8 mouse cellular contexts compared by ENCODE assay signal in genomic region chr1:177339207-177339787, GRCm38 (mm10).
A peak's percentile ranks its signal among the peaks of the same experiment; 100 is the strongest.
DNase-seq lines count a peak whose midpoint lies in the region; ATAC-seq and TF ChIP-seq lines count a peak whose summit lies in the region.
"Not testable (repeated sequence)": the region's sequence is repeated elsewhere in the genome, so short reads cannot be mapped to it uniquely, and the experiment has no call there.

No protein-coding gene starts in this region.

- in situ Hi-C loops in CH12.LX (cut with MboI; ENCODE audit: low pct_ligation_motif_present, low pct_unique_long_range_greater_than_20kb, low sequenced_read_pairs) = not testable (repeated sequence)

- H3K36me3 ChIP-seq in CH12.LX (replicated peaks in 1 of 2; ENCODE audit: control insufficient read depth in 1 of 2, insufficient read depth in 1 of 2, low read length in 1 of 2); embryonic facial prominence, embryonic 14.5 days (ENCODE audit: control insufficient read depth, insufficient read depth, low read length); hindbrain, embryonic 13.5 days; kidney, postnatal 0 days (ENCODE audit: insufficient read depth, low read length); liver, embryonic 14.5 days (replicated peaks; ENCODE audit: control insufficient read depth, insufficient read depth, low read depth); midbrain, embryonic 12.5 days; small intestine, adult 2 months (ENCODE audit: control insufficient read depth, insufficient read depth, low read length): not testable (repeated sequence)

- ATAC-seq in embryonic facial prominence, embryonic 14.5 days (ENCODE audit: low read depth); hindbrain, embryonic 13.5 days (ENCODE audit: low FRiP score); kidney, postnatal 0 days (replicated peaks; ENCODE audit: low FRiP score, low read depth); liver, embryonic 14.5 days (ENCODE audit: insufficient read depth): not testable (repeated sequence)
- ATAC-seq in midbrain, embryonic 12.5 days (ENCODE audit: low FRiP score, low read depth) = 0 out of 2 replicates have a peak, but pooled peaks have one; percentile 1

- H3K4me2 ChIP-seq in CH12.LX (ENCODE audit: insufficient read depth, low read depth, poor library complexity, severe bottlenecking) = peak overlapping the region; percentile 84; the same call in 1 of the 2 replicates
- peak overlapping the region; percentile 81 for H3K4me2 ChIP-seq in embryonic facial prominence, embryonic 14.5 days (ENCODE audit: low read depth, low read length)
- peak overlapping the region; percentile 63 for H3K4me2 ChIP-seq in hindbrain, embryonic 13.5 days
- peak overlapping the region; percentile 60 for H3K4me2 ChIP-seq in kidney, postnatal 0 days (ENCODE audit: low read length)
- peak overlapping the region; percentile 62 for H3K4me2 ChIP-seq in liver, embryonic 14.5 days (ENCODE audit: low read depth)
- H3K4me2 ChIP-seq in midbrain, embryonic 12.5 days (replicated peaks) = peak overlapping the region; percentile 54

- H3K27ac ChIP-seq in CH12.LX (ENCODE audit: insufficient read depth, low read depth); embryonic facial prominence, embryonic 14.5 days (replicated peaks; ENCODE audit: low read depth, low read length); kidney, postnatal 0 days; liver, embryonic 14.5 days; small intestine, adult 2 months (ENCODE audit: insufficient read depth, low read depth, low read length): not testable (repeated sequence)
- H3K27ac ChIP-seq in hindbrain, embryonic 13.5 days = peak overlapping the region; percentile 79
- H3K27ac ChIP-seq in midbrain, embryonic 12.5 days (replicated peaks) = peak overlapping the region; percentile 92

- TF ChIP-seq RAD21 in CH12.LX (IDR thresholded peaks at IDR 0.05; ENCODE audit: low read depth, low read length) = not testable (repeated sequence)

- TF ChIP-seq EP300 in CH12.LX (IDR thresholded peaks at IDR 0.05; ENCODE audit: low read length); liver, embryonic 14.5 days (IDR thresholded peaks at IDR 0.05; ENCODE audit: low read depth): not testable (repeated sequence)

- dilution Hi-C loops in CH12.LX (cut with MboI; ENCODE audit: extremely low pct_ligation_motif_present, extremely low pct_unique_long_range_greater_than_20kb, low sequenced_read_pairs) = not testable (repeated sequence)

- DNase-seq in CH12.LX (ENCODE audit: extremely low read depth); embryonic facial prominence, embryonic 14.5 days (ENCODE audit: low spot score); kidney, postnatal 0 days (ENCODE audit: low spot score); liver, embryonic 14.5 days (ENCODE audit: low read depth in 3 of 3, low spot score in 3 of 3): not testable (repeated sequence)
- peak; percentile 69 for DNase-seq in heart, adult 11 months

- not testable (repeated sequence) for H3K9me3 ChIP-seq in CH12.LX (replicated peaks; ENCODE audit: low read length); embryonic facial prominence, embryonic 14.5 days (ENCODE audit: control insufficient read depth, low read length); hindbrain, embryonic 13.5 days; kidney, postnatal 0 days (replicated peaks; ENCODE audit: low read length); liver, embryonic 14.5 days (ENCODE audit: control insufficient read depth, low read length); midbrain, embryonic 12.5 days

- not testable (repeated sequence) for H3K27me3 ChIP-seq in CH12.LX (replicated peaks); embryonic facial prominence, embryonic 14.5 days (replicated peaks; ENCODE audit: control insufficient read depth, insufficient read depth, low read length); hindbrain, embryonic 13.5 days; kidney, postnatal 0 days (ENCODE audit: insufficient read depth, low read length); liver, embryonic 14.5 days (ENCODE audit: control insufficient read depth, insufficient read depth, low read length); midbrain, embryonic 12.5 days; small intestine, adult 2 months (ENCODE audit: control insufficient read depth, insufficient read depth, low read length)

- 61% methylated on average over 11 of the region's 13 CpGs for WGBS in embryonic facial prominence, embryonic 14.5 days
- 63% methylated on average over 12 of the region's 13 CpGs for WGBS in hindbrain, embryonic 13.5 days
- WGBS in kidney, postnatal 0 days = 64% methylated on average over 11 of the region's 13 CpGs
- WGBS in liver, embryonic 14.5 days (ENCODE audit: insufficient replicate concordance) = 56% methylated on average over 11 of the region's 13 CpGs
- 50% methylated on average over 11 of the region's 13 CpGs for WGBS in midbrain, embryonic 12.5 days
- 64% methylated on average over 11 of the region's 13 CpGs for WGBS in small intestine, adult 2 months

- H3K4me1 ChIP-seq in CH12.LX (ENCODE audit: control insufficient read depth in 1 of 2, insufficient read depth in 2 of 2) = peaks cover 2 to 17% of the 10 kb centered on the region in 2 experiments; a peak in 3 of 4 replicates
- not testable (repeated sequence) for H3K4me1 ChIP-seq in embryonic facial prominence, embryonic 14.5 days (ENCODE audit: control insufficient read depth, insufficient read depth, low read length); kidney, postnatal 0 days (replicated peaks; ENCODE audit: insufficient read depth, low read length); liver, embryonic 14.5 days (replicated peaks; ENCODE audit: control insufficient read depth in 2 of 2, insufficient read depth in 2 of 2, low read length in 1 of 2); small intestine, adult 2 months (ENCODE audit: control insufficient read depth, insufficient read depth, insufficient read length, low read length)
- peaks cover 20% of the 10 kb centered on the region for H3K4me1 ChIP-seq in hindbrain, embryonic 13.5 days (replicated peaks)
- peaks cover 33% of the 10 kb centered on the region for H3K4me1 ChIP-seq in midbrain, embryonic 12.5 days

- H3K79me2 ChIP-seq in CH12.LX (replicated peaks; ENCODE audit: control insufficient read depth, extremely low read depth, insufficient read depth, poor library complexity, severe bottlenecking) = not testable (repeated sequence)

- TF ChIP-seq POLR2A in CH12.LX (IDR thresholded peaks at IDR 0.05; ENCODE audit: low read depth, low read length); small intestine, adult 2 months (IDR thresholded peaks at IDR 0.05; ENCODE audit: low read depth, low read length): not testable (repeated sequence)

- not testable (repeated sequence) for H3K9ac ChIP-seq in CH12.LX (ENCODE audit: insufficient read depth, low read depth); liver, embryonic 14.5 days (replicated peaks)
- peak overlapping the region; percentile 70 for H3K9ac ChIP-seq in embryonic facial prominence, embryonic 14.5 days (ENCODE audit: low read depth, low read length)
- H3K9ac ChIP-seq in hindbrain, embryonic 13.5 days = peak overlapping the region; percentile 72
- peak overlapping the region; percentile 49 for H3K9ac ChIP-seq in kidney, postnatal 0 days (ENCODE audit: low read depth, low read length)
- peak overlapping the region; percentile 46 for H3K9ac ChIP-seq in midbrain, embryonic 12.5 days (replicated peaks)

- H3K4me3 ChIP-seq in CH12.LX (replicated peaks in 1 of 3; ENCODE audit: low read depth in 2 of 3, low read length in 2 of 3, poor library complexity in 1 of 3) = not testable (repeated sequence)
- peak overlapping the region; percentile 52 for H3K4me3 ChIP-seq in embryonic facial prominence, embryonic 14.5 days (ENCODE audit: low read depth, low read length)
- peak overlapping the region; percentile 39 for H3K4me3 ChIP-seq in hindbrain, embryonic 13.5 days
- H3K4me3 ChIP-seq in kidney, postnatal 0 days (replicated peaks; ENCODE audit: low read depth, low read length) = peak overlapping the region; percentile 35
- H3K4me3 ChIP-seq in liver, embryonic 14.5 days (ENCODE audit: insufficient read depth in 1 of 2, low read depth in 2 of 2, low read length in 2 of 2) = peak overlapping the region; percentile 45 to 57
- H3K4me3 ChIP-seq in midbrain, embryonic 12.5 days = peak overlapping the region; percentile 37
- H3K4me3 ChIP-seq in small intestine, adult 2 months (ENCODE audit: low read depth, low read length) = peak overlapping the region; percentile 84

- TF ChIP-seq CTCF in CH12.LX (conservative IDR thresholded peaks at IDR 0.05 in 1 of 2, IDR thresholded peaks at IDR 0.05 in 1 of 2; ENCODE audit: low read depth in 2 of 2, low read length in 2 of 2); kidney, postnatal 0 days (IDR thresholded peaks at IDR 0.05; ENCODE audit: low read depth); liver, embryonic 14.5 days (IDR thresholded peaks at IDR 0.05; ENCODE audit: low read depth); small intestine, adult 2 months (IDR thresholded peaks at IDR 0.05; ENCODE audit: extremely low read depth, insufficient read length, insufficient replicate concordance, low read depth, low read length): not testable (repeated sequence)

TF ChIP-seq in CH12.LX, 34 proteins besides CTCF, POLR2A, EP300 and RAD21:
- peak; percentile 52 for TF ChIP-seq ZNF384 (IDR thresholded peaks at IDR 0.05; ENCODE audit: low read depth, low read length)
